Mouse (Mus musculus): ENCODE measurements around the gene Ust.

Ust gene

GRCm38 (mm10) chr10:8427671-8428364 lies 90.8 kb downstream of the Ust start:
- DNase-seq (ENCODE audit: low spot score): no peak

- no peak for DNase-seq (ENCODE audit: low spot score)
These were observed 99.1 kb downstream of the Ust start for GRCm38 (mm10) chr10:8419496-8420009.

- no peak for DNase-seq (ENCODE audit: low spot score)
These were observed 103.2 kb downstream of the Ust start for GRCm38 (mm10) chr10:8415474-8415873.

GRCm38 (mm10) chr10:8415036-8415435 lies 103.6 kb downstream of the Ust start:
- no peak for DNase-seq (ENCODE audit: low spot score)

- DNase-seq (ENCODE audit: low spot score): no peak
These were observed 113.5 kb downstream of the Ust start for GRCm38 (mm10) chr10:8405141-8405540.

- DNase-seq (ENCODE audit: low spot score): no peak
These were observed 126.4 kb downstream of the Ust start for GRCm38 (mm10) chr10:8392226-8392625.

- peak; percentile 72 for DNase-seq (ENCODE audit: low spot score)
These were observed 127.3 kb downstream of the Ust start for GRCm38 (mm10) chr10:8391264-8391748.

- no peak for DNase-seq (ENCODE audit: low spot score)
These were observed 130.4 kb downstream of the Ust start for GRCm38 (mm10) chr10:8388239-8388638.

GRCm38 (mm10) chr10:8369894-8370500 lies 148.6 kb downstream of the Ust start:
- no peak for DNase-seq (ENCODE audit: low spot score)

GRCm38 (mm10) chr10:8365816-8366215 lies 152.8 kb downstream of the Ust start:
- DNase-seq (ENCODE audit: low spot score): no peak

- no peak for DNase-seq (ENCODE audit: low spot score)
These were observed 154.4 kb downstream of the Ust start for GRCm38 (mm10) chr10:8364182-8364581.

- DNase-seq (ENCODE audit: low spot score): no peak
These were observed 155.3 kb downstream of the Ust start for GRCm38 (mm10) chr10:8363281-8363680.

GRCm38 (mm10) chr10:8358286-8359045 lies 160.2 kb downstream of the Ust start:
- no peak for DNase-seq (ENCODE audit: low spot score)

- DNase-seq (ENCODE audit: low spot score): no peak
These were observed 165.1 kb downstream of the Ust start for GRCm38 (mm10) chr10:8353534-8353933.

- no peak for DNase-seq (ENCODE audit: low spot score)
These were observed 168.0 kb downstream of the Ust start for GRCm38 (mm10) chr10:8350626-8351025.

GRCm38 (mm10) chr10:8347497-8347896 lies 171.1 kb downstream of the Ust start:
- DNase-seq (ENCODE audit: low spot score): no peak

- no peak for DNase-seq (ENCODE audit: low spot score)
These were observed 176.1 kb downstream of the Ust start for GRCm38 (mm10) chr10:8342556-8342955.

GRCm38 (mm10) chr10:8339645-8340428 lies 178.8 kb downstream of the Ust start:
- DNase-seq (ENCODE audit: low spot score): no peak

GRCm38 (mm10) chr10:8336601-8337000 lies 182.0 kb downstream of the Ust start:
- DNase-seq (ENCODE audit: low spot score): no peak

- no peak for DNase-seq (ENCODE audit: low spot score)
These were observed 187.7 kb downstream of the Ust start for GRCm38 (mm10) chr10:8330958-8331357.

GRCm38 (mm10) chr10:8330006-8330405 lies 188.6 kb downstream of the Ust start:
- DNase-seq (ENCODE audit: low spot score): no peak

- peak; percentile 48 for DNase-seq (ENCODE audit: low spot score)
These were observed 195.3 kb downstream of the Ust start for GRCm38 (mm10) chr10:8323304-8323765.

All from layer of hippocampus, adult 9-10 months (tissue).